Mouse (Mus musculus) Patski (cell line): ENCODE data around the gene Oaz1. TPM values are rescaled to one million over a fixed set of nuclear protein-coding genes. Genes with fewer than 3 reads are reported as not detected.

Experiments used
- ATAC-seq: fragments of 100-300 bp; one replicate; pipeline ENCODE4 v1.8.0; 2021
- CTCF ChIA-PET: fragments of 350-600 bp; sonication (Branson Sonifier 250); formaldehyde crosslinking; loops from one replicate; lab custom pipeline; 2022; ENCODE audit warnings: inconsistent platforms; lab: Charles Lee
- POLR2A ChIA-PET: fragments of 350-600 bp; sonication (Branson Sonifier 250); formaldehyde crosslinking; loops from one replicate; lab custom pipeline; 2022; ENCODE audit warnings: antibody characterized with exemption, inconsistent platforms; lab: Charles Lee
- DNase-seq: peaks from one replicate; pipeline ENCODE4 v3.0.0-alpha.2; 2011; ENCODE audit warnings: low read depth, low spot score
- H3K27me3 ChIP-seq: fragments of 371-371 bp; one replicate; pipeline ENCODE4 v1.5.1; 2021
- CTCF ChIP-seq: fragments of 100-300 bp; IDR thresholded peaks from one replicate; pipeline ENCODE4 v1.5.1; 2021
- in situ Hi-C: fragments of 300-500 bp; cut with MboI; formaldehyde crosslinking; loops from 3 replicates; pipeline ENCODE4 v1.11.1; 2018; ENCODE audit warnings: low pct_unique_long_range_greater_than_20kb, mixed read lengths
- polyA plus RNA-seq: library from polyadenylated mRNA; unstranded; gene quantifications from one replicate; pipeline ENCODE4 v1.2.3, GENCODE M21; 2021

Oaz1 gene
- polyA plus RNA-seq, 1 experiment from 2014 or later, result 618 TPM

DNA sequence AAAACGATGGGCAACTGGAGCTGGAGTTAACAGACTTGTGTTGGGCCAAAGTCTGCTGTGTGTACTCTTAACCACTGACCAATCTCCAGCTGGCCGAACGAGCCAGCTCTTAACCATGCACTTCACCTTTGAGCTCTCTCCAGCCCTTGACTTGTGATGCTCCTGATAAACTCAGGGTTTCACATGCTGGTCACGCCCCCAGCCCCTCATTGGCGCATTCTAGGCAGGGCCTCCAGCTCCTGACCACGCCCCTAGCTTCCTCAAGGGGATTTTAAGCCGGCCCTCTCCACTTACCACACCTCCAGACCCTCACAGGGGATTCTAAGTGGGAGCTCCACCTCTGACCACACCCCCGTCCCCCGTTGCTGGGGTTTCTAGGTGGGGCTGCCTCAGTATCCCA is 4.7 kb downstream of the Oaz1 start:
- in situ Hi-C loops, result no loop called here
- no peaks in the 10 kb centered on the region for H3K27me3 ChIP-seq
- no peak for ATAC-seq
- CTCF ChIA-PET, result interaction anchor here (1.1 to 1.8 kb wide), 4 partner anchors 17 to 73 kb away, joined by 3 to 4 read pairs (median 4); no protein-coding TSS in a partner anchor
- DNase-seq, result no peak
- POLR2A ChIA-PET, result interaction anchor here (1.8 kb wide), 1 partner anchor 27 kb away, joined by 8 read pairs; no protein-coding TSS in a partner anchor
- TF ChIP-seq CTCF, result no peak

DNA sequence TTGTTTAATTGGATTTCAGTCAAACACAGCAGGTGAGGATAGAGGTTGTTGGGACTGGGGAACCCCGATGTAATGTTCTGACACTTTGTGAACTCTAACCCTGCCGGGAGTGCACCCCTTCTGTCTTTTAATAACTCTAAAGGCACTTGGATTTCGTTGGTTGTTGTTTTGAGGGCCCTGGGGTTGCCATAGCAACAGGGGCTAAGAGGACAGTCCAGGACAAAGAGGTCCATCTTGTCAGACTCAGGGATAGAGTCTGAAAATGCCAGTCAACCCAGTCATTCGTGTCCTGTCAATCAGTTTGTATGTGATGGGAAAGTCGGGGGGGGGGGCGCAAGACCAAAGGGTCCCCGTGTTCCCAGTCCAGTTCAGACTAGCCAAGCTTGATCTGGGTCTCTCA is 6.4 kb downstream of the Oaz1 start:
- no peak for DNase-seq
- CTCF ChIA-PET, result interaction anchor here (1.8 kb wide), 1 partner anchor 42 kb away, joined by 4 read pairs; no protein-coding TSS in a partner anchor
- in situ Hi-C loops, result no loop called here
- H3K27me3 ChIP-seq, result no peaks in the 10 kb centered on the region
- TF ChIP-seq CTCF, result no peak
- POLR2A ChIA-PET, result no interaction called here
- ATAC-seq, result no peak

DNA sequence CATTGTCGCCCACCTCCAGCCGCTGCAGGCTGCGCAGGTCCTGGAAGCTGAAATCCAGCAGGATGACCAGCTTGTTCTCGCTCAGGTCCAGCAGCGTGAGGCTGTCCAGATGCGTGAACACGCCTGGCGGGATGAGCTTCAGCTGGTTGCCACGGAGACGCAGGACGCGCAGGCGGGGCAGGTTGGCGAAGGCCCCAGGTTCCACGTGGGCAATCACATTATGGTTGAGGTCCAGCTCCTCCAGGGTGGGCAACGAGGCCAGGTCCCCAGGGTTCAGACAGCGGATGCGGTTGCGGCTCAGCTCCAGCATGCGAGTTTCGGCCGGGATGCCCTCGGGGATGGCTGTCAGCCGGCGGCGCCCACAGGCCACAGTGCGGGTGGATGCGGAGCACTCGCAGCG is 9.2 kb downstream of the Oaz1 start:
- TF ChIP-seq CTCF, result no peak
- ATAC-seq (no peak), DNase-seq (no peak)
- H3K27me3 ChIP-seq, result no peaks in the 10 kb centered on the region
- ChIA-PET POLR2A (interaction anchor here (0.9 to 1.3 kb wide), 2 partner anchors 9 to 10 kb away, joined by 3 to 4 read pairs; no protein-coding TSS in a partner anchor), CTCF (interaction anchor here (1.4 kb wide), 1 partner anchor 46 kb away, joined by 4 read pairs; no protein-coding TSS in a partner anchor)
- in situ Hi-C loops, result no loop called here

DNA sequence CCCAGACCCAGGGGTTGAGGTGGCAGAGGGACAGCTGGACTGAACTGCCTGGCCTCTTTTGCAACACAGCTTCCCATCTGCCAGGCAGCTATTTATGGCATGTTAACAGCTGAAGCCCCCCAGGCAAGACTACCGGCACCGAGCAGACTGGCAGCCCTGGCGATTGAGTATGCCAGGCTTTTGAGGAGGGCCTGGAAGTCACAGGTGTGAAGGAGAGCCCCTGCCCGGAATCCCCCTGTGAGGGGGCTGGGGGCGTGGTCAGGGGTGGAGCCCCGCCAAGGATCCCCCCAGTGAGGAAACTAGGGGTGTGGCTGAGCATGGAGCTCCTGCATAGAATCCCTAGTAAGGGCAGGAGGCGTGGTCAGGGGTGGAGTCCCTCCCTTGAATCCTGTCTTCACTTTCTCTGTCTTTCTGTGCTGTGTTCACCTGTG is 10.5 kb downstream of the Oaz1 start:
- ATAC-seq (no peak), DNase-seq (no peak)
- H3K27me3 ChIP-seq, result peaks cover 3% of the 10 kb centered on the region
- CTCF ChIA-PET, result no interaction called here
- in situ Hi-C loops, result no loop called here
- no peak for TF ChIP-seq CTCF
- POLR2A ChIA-PET, result interaction anchor here (0.6 to 1.3 kb wide), 2 partner anchors 10 to 23 kb away, joined by 3 read pairs; no protein-coding TSS in a partner anchor

DNA sequence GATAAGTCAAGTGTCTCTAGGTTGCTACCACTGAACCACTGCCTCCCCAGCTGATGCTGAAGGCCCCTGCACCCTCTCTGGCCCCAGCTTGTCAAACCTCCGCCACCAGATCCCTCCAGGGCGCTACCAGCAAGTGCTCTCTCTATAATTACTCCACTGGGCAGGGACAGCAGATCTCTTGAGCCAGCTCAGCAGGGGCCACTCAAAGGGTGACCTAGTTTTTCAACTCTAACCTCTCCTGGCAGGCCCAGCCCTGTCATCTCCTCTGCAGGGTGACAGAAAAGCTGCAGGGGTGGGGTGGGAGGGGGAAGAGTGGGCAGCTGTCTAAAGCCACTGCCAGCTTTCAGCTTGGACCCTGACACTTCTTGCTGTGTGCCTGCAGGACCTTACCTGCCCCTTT is 11.4 kb downstream of the Oaz1 start:
- no peak for ATAC-seq

DNA sequence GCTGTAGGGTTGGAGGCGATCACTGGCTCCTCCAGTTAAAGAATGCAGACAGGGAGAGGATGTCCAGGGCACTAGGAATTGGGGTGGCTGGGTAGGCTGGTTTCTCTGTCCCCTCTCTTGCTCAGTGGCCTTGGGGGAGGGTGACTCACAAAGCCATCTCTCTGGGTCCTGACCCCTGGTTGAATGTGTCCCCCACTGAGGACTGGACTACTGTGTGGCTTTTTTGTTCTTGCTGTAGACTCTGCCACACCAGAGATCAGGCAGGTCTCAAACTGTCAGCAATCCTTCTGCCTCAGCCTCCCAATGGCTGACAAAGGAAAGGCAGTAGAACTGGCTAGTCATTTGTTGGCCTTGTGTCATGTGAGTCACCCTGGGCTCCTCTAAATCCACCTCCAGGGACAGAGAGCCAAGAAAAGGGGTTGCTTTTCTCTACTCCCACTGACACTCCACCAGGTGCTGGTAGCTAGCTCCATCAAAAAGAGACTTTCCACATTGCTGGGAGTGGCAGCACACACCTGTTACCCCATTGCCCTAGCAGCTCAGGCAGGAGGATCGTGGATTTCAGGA is 12.0 kb downstream of the Oaz1 start:
- ATAC-seq, result no peak
- no peak for TF ChIP-seq CTCF
- peaks cover 13% of the 10 kb centered on the region for H3K27me3 ChIP-seq
- POLR2A ChIA-PET, result no interaction called here
- in situ Hi-C loops, result no loop called here
- CTCF ChIA-PET, result no interaction called here
- no peak for DNase-seq

More for the DNA sequence above, 11.4 kb downstream of the Oaz1 start:
- in situ Hi-C loops, result no loop called here
- no peak for TF ChIP-seq CTCF
- POLR2A ChIA-PET, result no interaction called here
- DNase-seq, result no peak
- CTCF ChIA-PET, result no interaction called here
- H3K27me3 ChIP-seq, result peaks cover 7% of the 10 kb centered on the region

DNA sequence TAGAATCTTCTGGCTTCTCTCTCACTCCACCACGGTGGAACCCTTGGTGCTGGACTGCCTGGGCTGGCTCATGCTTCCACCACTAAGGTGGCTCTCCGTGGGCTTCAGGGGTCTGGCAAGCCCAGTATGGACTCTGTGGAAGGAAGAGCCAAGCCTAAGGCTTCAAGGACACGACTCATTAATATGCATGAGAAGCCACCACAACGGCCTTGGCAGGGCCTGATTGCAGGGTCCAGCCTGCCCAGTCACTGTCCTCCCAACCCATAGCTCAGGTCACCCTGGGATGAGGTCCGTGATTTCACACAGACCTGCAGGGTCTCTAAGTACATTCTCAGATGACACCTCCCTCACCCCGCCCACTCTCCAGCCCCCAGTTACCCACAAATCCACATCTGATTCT is 13.4 kb downstream of the Oaz1 start:
- ChIA-PET POLR2A (no interaction called here), CTCF (no interaction called here)
- peaks cover 25% of the 10 kb centered on the region for H3K27me3 ChIP-seq
- TF ChIP-seq CTCF, result no peak
- ATAC-seq (no peak), DNase-seq (no peak)
- in situ Hi-C loops, result no loop called here

DNA sequence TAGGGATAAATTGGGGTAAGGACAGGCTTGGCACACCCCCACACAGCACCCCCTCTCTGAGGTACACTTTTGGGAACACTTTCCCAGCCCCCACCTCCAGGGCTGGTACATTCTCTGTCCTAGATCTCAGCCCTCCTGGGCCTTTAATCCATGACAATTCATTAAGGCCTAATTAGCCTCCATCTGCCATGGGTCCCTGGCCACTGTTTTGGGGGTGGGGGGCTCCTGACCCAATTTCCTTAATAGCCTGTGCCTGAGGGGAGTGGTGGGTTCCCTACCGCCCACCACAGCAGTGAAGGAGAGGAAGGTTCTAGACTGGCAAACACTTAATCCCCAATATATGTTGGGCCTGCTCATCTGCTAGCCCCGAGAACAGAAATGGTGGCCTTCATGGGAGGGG is 15.2 kb downstream of the Oaz1 start:
- peaks cover 27% of the 10 kb centered on the region for H3K27me3 ChIP-seq
- no peak for TF ChIP-seq CTCF
- DNase-seq (no peak), ATAC-seq (no peak)
- POLR2A ChIA-PET, result no interaction called here
- in situ Hi-C loops, result no loop called here
- CTCF ChIA-PET, result interaction anchor here (1.4 kb wide), 1 partner anchor 14 kb away, joined by 4 read pairs; no protein-coding TSS in a partner anchor

DNA sequence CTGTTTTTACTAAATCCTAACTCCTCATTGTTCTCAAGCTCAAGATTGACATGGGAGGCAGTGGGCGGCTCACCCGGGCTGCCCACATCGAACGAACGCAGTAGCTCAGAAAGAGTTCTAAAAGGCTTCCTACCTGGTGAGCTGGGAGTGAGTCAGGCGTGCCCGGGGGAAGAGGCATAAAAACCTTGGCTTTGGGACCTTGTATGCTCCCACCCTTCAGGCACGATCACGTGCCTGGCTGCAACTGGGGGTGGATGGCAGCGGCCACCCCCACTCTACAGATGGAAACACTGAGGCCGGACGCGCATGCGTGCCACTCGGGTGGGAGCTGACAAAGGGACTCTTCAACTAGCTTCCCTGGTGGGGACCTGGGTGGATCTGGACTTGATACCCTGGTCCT is 15.9 kb downstream of the Oaz1 start:
- CTCF ChIA-PET, result interaction anchor here (1.4 kb wide), 1 partner anchor 14 kb away, joined by 4 read pairs; no protein-coding TSS in a partner anchor
- POLR2A ChIA-PET, result interaction anchor here (0.6 kb wide), 1 partner anchor 15 kb away, joined by 3 read pairs; no protein-coding TSS in a partner anchor
- no peak for TF ChIP-seq CTCF
- H3K27me3 ChIP-seq, result peaks cover 27% of the 10 kb centered on the region
- DNase-seq, result no peak
- no peak for ATAC-seq
- in situ Hi-C loops, result no loop called here

DNA sequence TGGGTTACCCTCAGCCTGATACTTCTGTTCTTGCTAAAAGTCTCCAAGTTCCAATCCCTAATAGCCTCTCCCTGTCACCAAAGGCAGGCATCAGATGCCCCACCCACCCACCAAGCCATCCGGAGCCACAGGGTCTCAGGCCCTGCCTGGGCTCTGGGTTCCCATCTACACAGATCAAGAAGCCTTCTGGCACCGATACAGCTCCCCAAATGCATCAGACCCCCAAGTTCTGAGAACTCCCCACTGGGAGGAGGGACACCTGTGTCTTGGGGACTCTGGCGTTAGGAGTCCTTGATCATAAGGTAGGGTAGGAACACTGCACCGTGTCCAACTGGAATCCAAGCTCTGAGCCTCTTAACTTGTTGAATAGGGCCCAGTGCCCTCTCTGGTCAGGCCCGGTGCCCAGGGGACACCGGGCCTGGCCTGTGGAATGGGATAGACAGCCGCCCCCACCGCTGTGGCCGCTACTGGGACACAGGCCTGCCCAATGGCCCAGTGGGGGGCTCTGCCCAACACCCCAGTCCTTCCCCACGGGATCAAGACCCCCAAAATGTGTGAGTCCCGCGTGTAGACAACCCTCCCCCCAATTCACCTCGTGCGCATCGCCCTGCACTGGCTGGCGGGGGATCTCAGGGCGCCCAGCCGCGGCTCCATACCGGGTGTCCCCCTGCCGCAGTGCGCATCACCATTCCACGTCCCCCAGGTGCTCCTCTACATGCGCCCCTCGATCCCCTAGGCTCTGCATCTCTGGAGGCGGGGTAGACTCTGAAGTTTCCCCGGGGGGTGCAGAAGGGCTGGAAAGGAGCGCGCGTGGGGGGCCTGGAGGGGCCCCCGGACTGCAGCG is 16.9 kb downstream of the Oaz1 start:
- peaks cover 27% of the 10 kb centered on the region for H3K27me3 ChIP-seq
- POLR2A ChIA-PET, result interaction anchor here (0.6 kb wide), 1 partner anchor 16 kb away, joined by 3 read pairs; no protein-coding TSS in a partner anchor
- in situ Hi-C loops, result no loop called here
- DNase-seq, result no peak
- no peak for TF ChIP-seq CTCF
- ATAC-seq, result peak; percentile 6
- CTCF ChIA-PET, result interaction anchor here (1.4 kb wide), 1 partner anchor 15 kb away, joined by 4 read pairs; no protein-coding TSS in a partner anchor
